Mouse (Mus musculus): ENCODE data around the gene Nat8.
A peak's percentile ranks its signal among the peaks of the same experiment; 100 is the strongest.
"Not testable (repeated sequence)": the region's sequence is repeated elsewhere in the genome, so short reads cannot be mapped to it uniquely, and the experiment has no call there.

Gene Nat8

DNA sequence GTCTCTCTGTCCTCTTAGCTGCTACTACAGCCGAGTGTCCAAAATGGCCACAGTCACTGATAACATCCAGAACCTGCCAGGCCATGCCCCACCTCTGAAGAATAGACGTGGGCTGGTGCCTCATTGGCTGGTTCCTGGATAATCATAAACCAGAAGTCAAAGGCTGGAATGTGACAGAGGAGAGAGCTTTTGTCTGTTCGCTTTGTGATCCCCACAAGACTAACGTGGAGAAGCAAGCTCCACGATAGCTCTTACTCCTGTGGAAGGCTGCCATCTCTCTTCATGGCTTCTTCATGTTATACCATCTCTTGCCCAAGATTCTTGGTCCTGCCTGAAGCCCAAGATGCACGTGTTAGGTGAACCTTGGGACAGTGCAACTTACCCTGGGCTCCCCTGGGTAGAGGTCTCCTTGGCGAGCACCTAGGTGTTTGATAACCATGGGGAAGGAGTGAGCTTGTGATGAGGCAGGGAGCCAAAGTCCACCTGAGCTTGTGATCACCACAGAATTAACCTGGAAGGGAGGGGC, at the start of gene Nat8:
Gene Nat8, minus strand, starts transcription at position 287 of the 526 bp plus-strand sequence.
- no peak for DNase-seq

GRCm38 (mm10) chr6:85869006-85869405, 37.1 kb upstream of the Nat8 start, which contains the start of gene Nat8f2:
TSS of gene Nat8f2 (minus strand) at chr6:85869158.
- not testable (repeated sequence) for DNase-seq

DNA sequence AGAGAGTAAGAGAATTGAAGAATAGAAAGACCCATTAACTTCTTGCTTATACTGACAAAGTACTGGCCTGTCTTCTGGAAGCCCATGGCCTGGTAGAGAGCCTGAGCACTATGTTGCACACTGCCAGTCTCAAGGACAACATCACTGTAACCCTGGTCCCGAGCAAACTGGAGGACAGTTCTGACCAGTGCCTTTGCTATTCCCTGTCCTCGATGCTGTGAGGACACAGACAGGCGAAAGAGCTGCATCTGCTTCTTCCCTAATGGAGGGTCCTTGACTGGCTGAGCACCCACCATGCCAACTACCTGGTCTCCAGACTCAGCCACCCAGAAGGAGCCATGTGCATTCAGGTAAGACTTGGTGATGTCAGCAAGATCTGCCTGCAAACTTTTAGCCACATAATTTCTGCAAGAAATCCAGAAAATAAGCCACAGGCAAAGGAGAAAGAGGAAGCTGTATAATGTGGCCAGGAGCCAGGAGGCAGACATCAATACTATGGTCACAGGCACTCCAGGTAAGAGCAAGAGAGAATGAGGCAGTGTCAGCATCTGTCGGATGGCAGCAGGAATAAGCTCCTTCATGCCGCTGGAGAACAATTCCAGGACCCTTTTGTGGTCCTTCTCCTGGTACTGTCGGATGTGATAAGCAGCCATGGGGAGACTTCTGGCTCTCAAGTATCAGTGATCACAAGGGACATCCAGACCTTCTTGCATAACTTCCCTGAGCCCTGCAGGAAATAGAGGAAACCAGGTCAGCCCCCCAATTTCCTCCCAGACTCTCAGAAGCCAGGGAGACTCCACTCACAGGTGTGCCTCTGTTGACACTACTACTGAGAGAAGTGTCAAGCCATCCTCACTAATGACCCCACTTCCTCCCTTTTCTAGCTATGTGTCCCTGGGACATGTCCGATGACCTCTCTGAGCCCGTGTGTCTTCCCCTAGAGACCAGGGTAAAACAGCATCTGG, 36.1 kb upstream of the Nat8 start:
- no peak for DNase-seq

DNA sequence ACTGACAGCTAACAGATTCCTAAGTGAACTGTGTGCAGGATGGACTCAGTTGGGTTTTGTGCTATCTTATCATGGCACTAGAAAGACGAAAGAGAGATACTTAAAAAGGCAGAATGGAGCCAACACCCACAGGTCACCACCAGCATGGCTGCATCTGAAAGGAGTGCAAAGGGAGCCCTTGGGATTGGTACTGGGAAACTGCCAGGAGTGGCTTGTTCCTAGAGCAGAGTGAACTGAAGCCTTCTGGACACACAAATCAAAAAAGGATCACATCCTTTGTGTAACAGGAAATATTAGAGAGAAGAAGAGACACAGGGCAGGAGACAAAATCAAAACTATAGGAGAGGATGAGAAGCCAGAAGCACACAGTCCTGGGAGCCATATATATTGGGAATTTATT, 35.1 kb upstream of the Nat8 start:
- not testable (repeated sequence) for DNase-seq

DNA sequence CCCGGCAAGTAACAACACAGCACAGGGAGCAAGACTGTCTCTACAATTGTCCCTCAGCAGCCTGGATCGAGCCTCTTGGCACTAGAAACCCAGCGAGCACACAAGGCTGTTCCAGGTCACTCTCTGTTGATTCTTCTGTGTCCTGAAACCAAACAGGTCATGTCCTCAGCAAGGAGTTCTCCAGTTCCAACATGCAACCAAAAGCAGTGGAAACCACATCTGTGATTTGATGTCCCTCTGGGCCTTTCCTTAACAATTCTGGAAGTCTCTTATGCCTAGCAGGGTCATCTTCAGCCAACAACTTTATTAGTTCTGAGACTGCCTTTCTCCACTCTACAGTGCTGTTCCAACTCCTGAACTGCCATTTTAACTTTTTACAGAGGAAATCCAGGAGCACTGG, 34.3 kb upstream of the Nat8 start:
- not testable (repeated sequence) for DNase-seq

DNA sequence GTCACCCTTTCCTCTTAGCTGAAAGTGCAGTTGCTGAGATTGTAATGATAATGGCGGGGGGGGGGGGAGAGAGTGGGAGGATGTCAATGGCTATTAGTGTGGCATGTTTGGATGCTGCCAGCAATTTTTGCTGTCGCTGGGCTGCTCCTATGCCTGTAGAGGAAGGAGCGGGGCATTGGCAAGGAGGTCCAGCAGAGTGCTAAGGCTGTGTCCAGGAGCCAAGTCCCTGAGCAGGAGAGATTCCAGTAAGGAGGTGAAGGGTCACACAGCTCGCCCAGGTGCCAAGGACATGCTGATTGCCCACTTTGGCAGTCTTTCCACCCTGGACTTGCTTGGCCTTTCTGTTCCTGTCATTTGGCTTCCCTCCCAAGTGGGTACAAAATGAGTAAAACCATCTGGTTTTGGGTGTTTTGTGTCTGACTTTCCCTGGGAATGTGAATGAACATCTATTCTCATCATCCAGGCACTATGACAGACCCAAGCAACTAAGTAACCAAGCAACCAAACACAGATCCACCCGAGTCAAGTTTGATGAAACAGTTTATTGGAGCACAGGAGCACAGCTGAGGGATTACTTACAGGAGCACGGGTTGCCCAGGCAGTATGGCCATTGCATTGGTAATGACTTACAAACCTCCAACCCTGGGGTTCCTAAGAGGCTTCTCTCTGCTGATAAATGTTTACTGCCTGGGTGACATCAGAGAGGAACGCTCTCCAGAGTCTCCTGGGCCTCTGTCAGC, 33.2 kb upstream of the Nat8 start:
- DNase-seq = peak; percentile 2

GRCm38 (mm10) chr6:85863840-85864239, 32.0 kb upstream of the Nat8 start:
- no peak for DNase-seq

DNA sequence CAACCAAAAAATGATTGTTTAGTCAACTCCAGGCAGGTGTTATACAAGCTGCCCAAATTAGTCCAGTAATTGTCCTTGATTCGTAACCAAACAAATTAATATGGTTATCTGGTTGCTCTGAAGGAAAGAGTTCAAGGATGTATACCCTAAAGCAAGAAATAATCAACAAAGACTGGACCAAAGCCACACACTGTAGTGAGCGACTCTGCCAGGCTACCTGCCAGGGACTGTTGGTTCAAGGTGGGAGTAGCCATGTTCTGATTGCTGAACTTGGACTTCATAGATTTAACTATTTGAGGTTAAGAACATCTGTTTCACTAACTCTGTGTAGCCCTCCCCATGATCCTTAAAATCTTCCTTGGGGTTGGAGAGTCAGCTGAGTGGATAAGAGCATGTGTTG, 31.3 kb upstream of the Nat8 start:
- DNase-seq = no peak

DNA sequence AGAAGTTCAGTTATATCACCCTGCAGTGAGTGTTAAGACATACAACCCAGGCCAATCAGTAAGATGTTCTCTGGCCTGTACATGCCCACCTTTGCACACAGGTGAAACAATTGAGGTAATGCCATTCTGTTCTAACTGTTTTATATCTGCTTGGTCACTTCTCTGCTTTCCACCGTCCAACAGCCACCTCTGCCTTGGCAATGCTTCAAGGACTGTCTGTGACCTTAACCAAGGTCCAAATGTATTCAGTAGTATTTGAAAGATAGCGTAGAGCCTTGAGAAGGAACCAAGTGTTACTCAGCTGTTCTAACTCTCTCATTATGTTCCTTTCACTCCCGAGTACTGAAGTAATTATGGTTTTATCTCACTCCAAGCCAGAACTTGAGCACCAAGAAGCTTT, 30.7 kb upstream of the Nat8 start:
- DNase-seq = no peak

GRCm38 (mm10) chr6:85861247-85861646, 29.4 kb upstream of the Nat8 start:
- no peak for DNase-seq

- DNase-seq = peak; percentile 31
Observed at GRCm38 (mm10) chr6:85856194-85856678, 24.4 kb upstream of the Nat8 start.

DNA sequence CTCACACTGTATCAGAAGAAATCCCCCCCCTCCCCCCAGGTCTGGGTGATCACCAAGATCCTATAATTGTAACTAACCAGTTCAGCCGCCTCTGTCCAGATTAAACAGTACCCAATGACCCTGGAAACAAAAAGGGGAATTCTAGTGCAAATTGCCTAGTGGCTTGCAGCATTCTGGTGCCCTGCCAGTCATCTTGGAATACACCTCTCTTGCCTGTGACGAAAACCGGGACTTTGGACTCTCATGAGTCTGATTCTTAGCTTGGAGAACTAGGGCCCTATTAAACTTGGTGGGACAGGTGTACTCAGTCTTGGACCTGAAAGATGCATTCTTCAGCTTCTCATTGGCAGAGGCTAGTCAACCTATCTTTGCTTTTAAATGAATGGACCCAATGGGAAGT, 21.6 kb upstream of the Nat8 start:
- no peak for DNase-seq

- no peak for DNase-seq
Observed at GRCm38 (mm10) chr6:85851062-85851773, 19.3 kb upstream of the Nat8 start.

- no peak for DNase-seq
Observed at GRCm38 (mm10) chr6:85849240-85849639, 17.4 kb upstream of the Nat8 start.

DNA sequence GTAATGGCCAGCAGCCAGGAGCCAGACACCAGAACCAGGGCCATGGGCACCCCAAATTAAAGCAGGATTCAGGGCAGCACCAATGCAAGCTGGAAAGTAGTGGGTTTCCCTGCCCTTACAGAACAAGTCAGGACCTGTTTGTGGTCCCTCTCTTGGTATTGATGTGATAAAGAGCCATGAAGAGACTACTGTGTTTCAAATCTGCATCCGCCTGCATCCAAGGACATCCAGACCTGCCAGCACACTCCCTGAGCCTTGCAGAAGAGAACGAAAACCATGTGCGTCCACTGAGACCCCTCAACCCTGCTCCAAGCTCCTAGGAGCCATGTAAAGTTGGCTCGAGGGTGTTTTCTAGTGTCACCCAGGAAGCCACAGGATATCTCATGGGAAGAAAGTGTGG, 16.3 kb upstream of the Nat8 start:
- no peak for DNase-seq

GRCm38 (mm10) chr6:85846921-85847320, 15.0 kb upstream of the Nat8 start:
- no peak for DNase-seq

GRCm38 (mm10) chr6:85843677-85844458, 12.0 kb upstream of the Nat8 start:
- DNase-seq = not testable (repeated sequence)

- peak; percentile 4 for DNase-seq
Observed at GRCm38 (mm10) chr6:85839982-85840381, 8.1 kb upstream of the Nat8 start.

GRCm38 (mm10) chr6:85838674-85839073, 6.8 kb upstream of the Nat8 start:
- DNase-seq = no peak

GRCm38 (mm10) chr6:85837307-85837706, 5.4 kb upstream of the Nat8 start:
- DNase-seq = peak; percentile 47

GRCm38 (mm10) chr6:85836827-85837226, 4.9 kb upstream of the Nat8 start:
- DNase-seq = peak; percentile 77

DNA sequence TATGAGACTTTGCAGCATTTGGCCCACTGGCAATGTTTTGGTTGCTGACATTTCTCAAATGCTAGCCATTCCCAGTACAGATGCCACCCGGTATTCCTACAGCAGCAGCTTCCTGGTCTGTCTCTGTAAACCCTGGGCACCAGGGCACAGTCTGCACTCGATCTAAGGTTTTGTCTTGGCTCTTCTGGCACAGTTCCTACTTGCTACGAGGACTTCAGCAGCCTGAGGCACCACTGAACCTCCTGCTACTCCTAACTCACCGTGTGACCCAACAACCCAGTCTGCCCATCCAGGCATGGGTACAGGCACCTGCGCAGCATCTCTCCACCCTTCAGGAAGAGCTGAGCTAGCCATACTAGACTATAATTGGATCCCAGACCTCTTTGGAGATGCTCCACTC, 4.2 kb upstream of the Nat8 start:
- DNase-seq = not testable (repeated sequence)
